Mouse (Mus musculus): ENCODE measurements around the gene Cldn4.

Cldn4 gene

DNA sequence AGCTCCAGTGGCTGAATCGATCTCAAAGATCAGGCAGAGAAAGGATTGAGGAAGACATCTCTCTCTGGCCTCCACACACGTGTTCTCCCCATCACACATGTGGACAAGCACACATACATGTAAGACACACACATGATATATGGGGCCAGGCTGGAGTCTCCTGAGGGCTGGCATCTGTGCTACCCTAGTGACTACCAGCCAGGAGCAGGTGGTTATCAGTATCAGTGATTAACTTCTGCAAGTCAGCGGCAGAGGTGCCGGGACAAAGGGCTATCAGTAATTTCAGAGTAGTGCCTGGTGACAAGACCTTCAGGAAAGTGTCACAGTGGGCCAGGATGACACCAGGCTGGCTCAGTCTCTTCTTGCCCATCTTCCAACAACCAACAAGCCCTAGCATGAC is 33.0 kb downstream of the Cldn4 start:
- in situ Hi-C loops (cut with MboI; ENCODE audit: low pct_unique_long_range_greater_than_20kb in 1 of 2, low sequenced_read_pairs in 2 of 2, unreplicated experiment in 1 of 2) = loop anchor here (10.0 to 25.0 kb wide), 3 partner anchors 51 to 374 kb away; no protein-coding TSS in a partner anchor

DNA sequence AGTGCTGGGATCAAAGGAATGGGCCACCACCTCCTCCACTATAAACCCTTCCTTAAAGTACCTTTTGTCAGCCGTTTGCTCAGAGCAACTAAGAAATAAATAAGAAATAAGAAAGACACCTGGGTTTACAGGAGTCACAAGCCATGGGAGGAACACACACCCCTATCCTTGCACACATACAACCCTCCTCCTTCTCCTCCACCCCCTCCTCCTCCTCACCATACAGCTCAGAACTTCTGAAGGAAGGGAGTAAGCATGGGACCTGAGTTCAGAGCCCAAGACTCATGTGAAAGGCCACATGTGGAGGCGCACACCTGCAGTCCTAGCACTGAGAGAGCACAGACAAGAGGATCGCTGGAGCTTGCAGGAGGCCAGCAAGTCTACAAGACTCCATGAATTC is 33.4 kb downstream of the Cldn4 start:
- in situ Hi-C loops (cut with MboI; ENCODE audit: low pct_unique_long_range_greater_than_20kb in 1 of 2, low sequenced_read_pairs in 2 of 2, unreplicated experiment in 1 of 2) = loop anchor here (10.0 to 25.0 kb wide), 3 partner anchors 51 to 374 kb away; no protein-coding TSS in a partner anchor

DNA sequence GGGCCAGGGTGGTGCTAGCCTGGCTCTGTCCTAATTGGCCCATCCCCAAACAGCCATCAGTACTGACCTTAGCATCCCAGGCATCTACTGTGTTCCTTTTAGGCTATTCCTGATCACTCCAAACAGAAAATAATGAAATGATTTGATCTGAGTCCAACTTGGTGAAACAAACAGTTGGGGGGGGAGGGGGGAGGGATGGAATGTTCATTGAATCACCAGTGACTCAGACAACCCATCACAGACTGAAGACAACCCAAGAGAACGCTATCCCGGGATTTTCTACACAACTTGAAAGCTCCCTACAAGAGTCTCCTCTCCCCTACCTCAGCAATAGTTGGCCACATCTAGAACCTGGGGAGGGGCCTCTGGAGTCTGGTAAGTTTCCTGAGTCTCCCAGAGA is 34.8 kb downstream of the Cldn4 start:
- in situ Hi-C loops (cut with MboI; ENCODE audit: low pct_unique_long_range_greater_than_20kb in 1 of 2, low sequenced_read_pairs in 2 of 2, unreplicated experiment in 1 of 2) = loop anchor here (10.0 to 25.0 kb wide), 3 partner anchors 53 to 375 kb away; no protein-coding TSS in a partner anchor

DNA sequence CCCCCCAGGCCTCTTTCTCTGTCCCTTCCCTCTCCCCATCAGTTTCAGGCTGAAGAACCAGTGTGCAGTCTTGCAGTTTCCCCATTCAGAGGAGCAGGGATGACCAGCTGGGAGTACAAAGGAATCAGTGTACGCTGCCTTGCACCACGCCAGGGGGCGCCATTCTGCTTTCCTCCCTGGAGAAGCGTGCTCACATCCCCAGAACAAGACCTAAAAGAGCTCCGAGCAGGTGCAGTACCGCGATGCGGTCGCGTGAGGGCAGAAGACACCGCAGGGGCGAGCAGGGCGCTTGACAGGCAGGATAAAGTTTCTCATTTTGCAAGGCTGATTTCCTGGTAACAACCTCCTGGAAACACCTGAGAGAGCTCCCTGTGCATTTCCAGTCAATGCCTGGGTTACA is 39.6 kb downstream of the Cldn4 start:
- in situ Hi-C loops (cut with MboI; ENCODE audit: low pct_unique_long_range_greater_than_20kb in 1 of 2, low sequenced_read_pairs in 2 of 2, unreplicated experiment in 1 of 2) = loop anchor here (10.0 to 25.0 kb wide), 3 partner anchors 122 to 380 kb away; no protein-coding TSS in a partner anchor

DNA sequence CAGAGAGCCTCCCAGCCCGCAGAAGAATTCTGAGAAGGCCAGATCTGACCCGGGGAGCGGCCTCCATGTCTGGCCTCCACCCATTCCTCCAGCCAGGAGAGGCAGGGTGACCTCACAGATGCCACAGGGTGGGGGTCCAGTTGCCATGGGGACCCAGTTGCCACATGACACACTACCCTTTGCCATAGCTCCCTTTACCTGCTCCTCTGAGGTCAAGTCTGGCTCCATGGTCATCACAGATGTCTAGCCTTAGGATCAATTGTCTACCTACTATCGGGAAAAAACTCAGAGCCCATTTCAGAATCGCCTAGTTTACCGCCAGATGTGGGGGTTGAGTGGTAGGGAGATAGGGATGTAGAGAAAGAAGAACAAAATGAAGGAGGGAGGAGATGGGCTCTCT is 40.1 kb downstream of the Cldn4 start, which contains the start of gene Tmem270:
Tmem270 (minus strand) TSS at position 101 of the 400 bp plus-strand sequence.
- in situ Hi-C loops (cut with MboI; ENCODE audit: low pct_unique_long_range_greater_than_20kb in 1 of 2, low sequenced_read_pairs in 2 of 2, unreplicated experiment in 1 of 2) = loop anchor here (10.0 to 25.0 kb wide), 3 partner anchors 122 to 381 kb away; no protein-coding TSS in a partner anchor

DNA sequence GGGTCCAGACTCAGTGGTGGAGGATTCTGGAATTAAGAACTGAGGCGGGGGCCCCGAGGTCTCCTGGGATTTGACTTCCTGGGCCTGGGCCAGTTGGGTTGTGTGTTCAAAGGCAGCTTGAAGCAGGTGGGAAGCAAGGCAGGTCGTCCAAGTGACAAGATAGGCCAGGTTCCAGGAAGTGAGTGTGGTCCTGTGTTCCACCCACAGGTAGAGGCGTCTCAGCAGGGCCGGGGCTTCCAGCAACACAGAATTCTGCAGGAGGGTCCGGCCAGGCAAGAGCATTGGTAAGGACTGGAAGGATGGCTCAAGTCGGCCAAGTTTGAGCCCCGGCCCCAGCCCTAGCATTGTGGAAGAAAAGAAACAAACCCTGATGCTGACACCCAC is 45.1 kb downstream of the Cldn4 start:
- in situ Hi-C loops (cut with MboI; ENCODE audit: low pct_unique_long_range_greater_than_20kb in 1 of 2, low sequenced_read_pairs in 2 of 2, unreplicated experiment in 1 of 2) = loop anchor here (10.0 to 25.0 kb wide), 3 partner anchors 117 to 386 kb away; no protein-coding TSS in a partner anchor

DNA sequence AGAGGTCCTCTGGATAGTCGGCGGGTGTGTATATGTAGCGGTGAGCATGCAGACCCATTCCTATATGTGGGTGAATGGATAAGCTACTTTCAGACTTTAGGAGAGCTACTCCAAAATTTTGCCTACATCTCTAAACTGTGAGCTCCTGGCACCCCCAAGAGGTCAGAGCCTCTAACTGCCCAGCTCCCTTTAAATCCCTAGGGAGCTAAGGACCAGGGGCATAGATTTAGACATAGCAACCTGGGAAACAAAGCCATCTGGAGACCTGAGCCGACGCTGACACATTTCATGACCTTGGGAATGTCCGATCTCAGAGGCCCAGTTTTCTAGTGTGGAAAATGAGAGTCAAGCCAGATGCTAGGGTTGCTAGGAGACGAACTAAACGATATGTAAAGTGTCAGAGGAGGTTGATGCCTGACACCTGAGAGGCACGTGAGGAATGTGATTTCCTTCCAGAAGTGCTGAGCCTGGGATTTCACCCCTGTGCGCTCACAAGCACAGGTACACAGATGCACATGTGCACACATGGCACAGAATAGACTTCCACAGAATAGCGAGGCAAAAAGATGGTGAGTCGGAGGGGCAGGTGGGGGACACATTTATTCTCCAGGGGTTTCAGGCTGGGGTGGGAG is 45.6 kb downstream of the Cldn4 start:
- in situ Hi-C loops (cut with MboI; ENCODE audit: low pct_unique_long_range_greater_than_20kb in 1 of 2, low sequenced_read_pairs in 2 of 2, unreplicated experiment in 1 of 2) = loop anchor here (10.0 to 25.0 kb wide), 3 partner anchors 116 to 386 kb away; no protein-coding TSS in a partner anchor

DNA sequence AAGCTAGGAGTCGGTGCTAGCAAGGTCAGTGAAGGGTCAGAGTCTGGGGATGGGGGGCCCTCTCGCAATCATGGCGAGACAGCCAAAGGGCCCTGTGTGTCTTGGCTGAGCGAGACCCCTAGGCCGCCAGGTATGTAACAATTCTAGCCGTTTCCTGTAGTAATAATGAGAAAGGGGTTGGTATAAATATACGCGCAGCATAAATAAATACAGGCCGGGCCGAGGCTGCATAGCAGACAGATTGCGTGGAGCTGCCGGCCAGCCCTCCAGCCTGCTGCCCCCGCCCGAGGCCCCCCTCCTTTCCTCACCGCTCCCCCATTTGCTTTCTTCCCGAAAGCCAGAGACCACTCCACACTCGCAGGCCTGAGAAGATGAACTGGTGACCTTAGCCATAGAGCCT is 49.1 kb downstream of the Cldn4 start:
- in situ Hi-C loops (cut with MboI; ENCODE audit: low pct_unique_long_range_greater_than_20kb in 1 of 2, low sequenced_read_pairs in 2 of 2, unreplicated experiment in 1 of 2) = loop anchor here in 1 of 2 experiments (25.0 kb wide), 1 partner anchor 110 kb away; no protein-coding TSS in a partner anchor

DNA sequence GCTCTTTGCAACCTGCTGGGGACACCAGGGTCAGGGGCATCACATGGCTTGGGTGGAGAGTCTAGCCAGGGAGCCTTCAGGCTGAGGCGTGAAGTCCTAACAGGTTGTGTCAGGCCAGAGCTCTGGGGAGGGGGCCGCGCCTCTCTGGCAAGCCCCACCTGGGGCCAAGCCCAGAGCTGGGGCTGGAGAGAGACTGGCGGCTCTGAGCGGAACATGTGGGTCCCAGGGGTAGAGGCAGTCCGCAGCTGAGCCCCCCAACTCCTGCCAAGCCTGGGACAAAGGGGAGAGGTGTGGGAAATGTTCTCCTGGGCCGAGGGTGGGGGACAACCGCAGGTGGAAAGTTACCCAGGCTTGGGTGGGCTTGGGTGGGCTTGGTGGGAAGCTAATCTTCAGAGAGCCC is 49.8 kb downstream of the Cldn4 start:
- in situ Hi-C loops (cut with MboI; ENCODE audit: low pct_unique_long_range_greater_than_20kb in 1 of 2, low sequenced_read_pairs in 2 of 2, unreplicated experiment in 1 of 2) = loop anchor here in 1 of 2 experiments (25.0 kb wide), 1 partner anchor 110 kb away; no protein-coding TSS in a partner anchor

DNA sequence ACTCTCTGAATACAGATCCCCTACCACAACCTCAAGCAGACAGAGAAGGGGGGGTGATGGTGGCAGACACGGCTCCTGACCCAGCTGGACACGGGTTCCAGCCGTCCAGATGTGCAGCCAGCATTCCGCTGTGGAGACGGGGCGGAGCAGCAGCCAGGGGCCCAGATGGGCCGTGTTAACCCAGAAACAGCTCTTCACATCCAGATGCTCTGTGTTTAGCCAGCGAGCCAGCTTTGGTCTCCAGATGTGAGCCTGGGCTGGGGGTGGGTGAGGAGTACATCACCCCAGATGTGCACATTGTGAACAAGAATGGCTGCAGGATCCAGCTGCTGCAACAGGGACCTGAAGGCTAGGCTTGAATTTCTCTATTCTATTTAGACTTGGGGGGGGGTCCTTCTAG is 51.4 kb downstream of the Cldn4 start:
- in situ Hi-C loops (cut with MboI; ENCODE audit: low pct_unique_long_range_greater_than_20kb in 1 of 2, low sequenced_read_pairs in 2 of 2, unreplicated experiment in 1 of 2) = loop anchor here in 1 of 2 experiments (25.0 kb wide), 1 partner anchor 108 kb away; no protein-coding TSS in a partner anchor

Data from mouse embryonic stem cell (cell line).